Mouse (Mus musculus): Measurements from ENCODE around the gene Baz2b.

GRCm38 (mm10) chr2:59959668-59960494, 249.8 kb downstream of the Baz2b start:
- TF ChIP-seq CTCF (IDR thresholded peaks at IDR 0.05; ENCODE audit: borderline replicate concordance, insufficient read depth, low read depth, low read length) (no peak), POLR2A (IDR thresholded peaks at IDR 0.05; ENCODE audit: borderline replicate concordance, insufficient read depth, low read length) (no peak)
